Comparison of ENCODE assay signal across 21 mouse cellular contexts in genomic region chr2:11199624-11200023, GRCm38 (mm10).
"Had no signal": no experiment of that assay in that cellular context is flagged by ENCODE, and none has a peak within 500 bp of the region (broad histone marks: within the 10 kb centered on the region; RNA-seq: fewer than 3 reads in every experiment).

No protein-coding gene starts in this region.

- H3K36me3 ChIP-seq: lung, embryonic 15.5 days; midbrain, embryonic 10.5 days; midbrain, embryonic 12.5 days; neural tube, embryonic 13.5 days; neural tube, embryonic 15.5 days had no signal

- H3K27ac ChIP-seq: lung, embryonic 15.5 days; macrophage; midbrain, embryonic 10.5 days; midbrain, embryonic 12.5 days; neural tube, embryonic 13.5 days; neural tube, embryonic 15.5 days had no signal

- H3K4me1 ChIP-seq: lung, embryonic 15.5 days; midbrain, embryonic 10.5 days; midbrain, embryonic 12.5 days; neural tube, embryonic 13.5 days; neural tube, embryonic 15.5 days had no signal

- H3K9me3 ChIP-seq: lung, embryonic 15.5 days; midbrain, embryonic 10.5 days; midbrain, embryonic 12.5 days; neural tube, embryonic 13.5 days; neural tube, embryonic 15.5 days had no signal

- H3K9ac ChIP-seq: lung, embryonic 15.5 days; midbrain, embryonic 12.5 days; neural tube, embryonic 13.5 days; neural tube, embryonic 15.5 days had no signal

- DNase-seq: lung, adult 2 months; lung, postnatal 14 days; lung, postnatal 36 days; midbrain, embryonic 14.5 days; retina, postnatal 1 day; right cerebral cortex, adult 18-20 months; right cerebral cortex, postnatal 25 days; right cerebral cortex, postnatal 4 days; spleen, adult 18-20 months; thymus, adult 18-20 months; thymus, postnatal 14 days; thymus, postnatal 36 days had no signal

- H3K4me3 ChIP-seq: lung, embryonic 15.5 days; midbrain, embryonic 10.5 days; midbrain, embryonic 12.5 days; myocyte; neural tube, embryonic 13.5 days; neural tube, embryonic 15.5 days had no signal

- H3K27me3 ChIP-seq: lung, embryonic 15.5 days; midbrain, embryonic 12.5 days; neural tube, embryonic 13.5 days; neural tube, embryonic 15.5 days had no signal

- ATAC-seq: lung, postnatal 0 days; midbrain, embryonic 16.5 days had no signal
